Mouse (Mus musculus) MEL (cell line): ENCODE measurements around the gene Mical3. TPM values are rescaled to one million over a fixed set of nuclear protein-coding genes. Genes with fewer than 3 reads are reported as not detected.

Experiments
- DNase-seq: peaks from one replicate; pipeline ENCODE4 v3.0.0; 2011; ENCODE audit warnings: low read depth, low spot score
- H3K27ac ChIP-seq: 2 replicates; pipeline ENCODE4 v1.5.1; 2012; ENCODE audit warnings: low read depth, mild to moderate bottlenecking, control low read depth, low read length, moderate library complexity; ENCODE audit not compliant: control insufficient read depth
- H3K27me3 ChIP-seq, 2 experiments: fragments of 150-350 bp in 1 of 2; sonication (generic) in 1 of 2; 2 replicates each; pipeline ENCODE4 v1.6.1; 2012; ENCODE audit warnings: low read length in 2 of 2, mild to moderate bottlenecking in 2 of 2, improper control_type of control experiment in 1 of 2, moderate library complexity in 1 of 2; ENCODE audit not compliant: insufficient read depth in 2 of 2, control insufficient read depth in 1 of 2
- H3K36me3 ChIP-seq, 2 experiments: 2 replicates each; pipeline ENCODE4 v1.6.1; 2012 to 2014; ENCODE audit warnings: low read length in 2 of 2, improper control_type of control experiment in 1 of 2, inconsistent platforms in 1 of 2, mild to moderate bottlenecking in 1 of 2; ENCODE audit not compliant: insufficient read depth in 2 of 2, control insufficient read depth in 1 of 2
- H3K4me1 ChIP-seq, 2 experiments: fragments of 150-350 bp in 1 of 2; sonication (generic) in 1 of 2; 2 replicates each; pipeline ENCODE4 v1.6.1; 2012; ENCODE audit warnings: low read length in 2 of 2, improper control_type of control experiment in 1 of 2, mild to moderate bottlenecking in 1 of 2; ENCODE audit not compliant: insufficient read depth in 2 of 2, control insufficient read depth in 1 of 2
- H3K4me3 ChIP-seq, 2 experiments: fragments of 150-350 bp in 1 of 2; sonication (generic) in 1 of 2; 2 replicates each; pipeline ENCODE4 v1.5.1; 2012; ENCODE audit warnings: low read depth in 2 of 2, low read length in 2 of 2, mild to moderate bottlenecking in 2 of 2, moderate library complexity in 2 of 2, control low read depth in 1 of 2, improper control_type of control experiment in 1 of 2; ENCODE audit not compliant: control insufficient read depth in 1 of 2, insufficient read depth in 1 of 2
- H3K79me2 ChIP-seq: 2 replicates; pipeline ENCODE4 v1.6.1; 2012; ENCODE audit warnings: mild to moderate bottlenecking, low read length, moderate library complexity; ENCODE audit not compliant: control insufficient read depth, poor library complexity, insufficient read depth
- H3K9ac ChIP-seq: 2 replicates; pipeline ENCODE4 v1.6.1; 2012; ENCODE audit warnings: low read depth, mild to moderate bottlenecking, control low read depth, low read length, moderate library complexity; ENCODE audit not compliant: control insufficient read depth, poor library complexity, severe bottlenecking
- H3K9me3 ChIP-seq: fragments of 150-350 bp; sonication (generic); replicated peaks from 2 replicates; pipeline ENCODE4 v1.6.1; 2012; ENCODE audit warnings: mild to moderate bottlenecking, low read length, improper control_type of control experiment, moderate library complexity; ENCODE audit not compliant: insufficient read depth
- CHD1 ChIP-seq: IDR thresholded peaks from 2 replicates; pipeline ENCODE4 v1.6.1; 2012; ENCODE audit warnings: low read depth, mild to moderate bottlenecking, inconsistent platforms, low read length, improper control_type of control experiment
- CTCF ChIP-seq, 3 experiments: IDR thresholded peaks in 2 of 3; conservative IDR thresholded peaks in 1 of 3; 2 replicates each; pipeline ENCODE4 v1.5.1; 2011 to 2012; ENCODE audit warnings: low read length in 3 of 3, low read depth in 2 of 3, mild to moderate bottlenecking in 2 of 3, improper control_type of control experiment in 1 of 3, inconsistent platforms in 1 of 3, mixed read lengths in 1 of 3, moderate library complexity in 1 of 3; ENCODE audit not compliant: control insufficient read depth in 1 of 3, insufficient read depth in 1 of 3, poor library complexity in 1 of 3, severe bottlenecking in 1 of 3
- HCFC1 ChIP-seq: IDR thresholded peaks from 2 replicates; pipeline ENCODE4 v1.6.1; 2012; ENCODE audit warnings: low read depth, mild to moderate bottlenecking, inconsistent platforms, low read length, improper control_type of control experiment, moderate library complexity
- JUND ChIP-seq: IDR thresholded peaks from 2 replicates; pipeline ENCODE4 v1.6.1; 2011; ENCODE audit warnings: low read depth, mild to moderate bottlenecking, improper control_type of control experiment, low read length
- MAFK ChIP-seq: IDR thresholded peaks from 2 replicates; pipeline ENCODE4 v1.6.1; 2011; ENCODE audit warnings: low read depth, mild to moderate bottlenecking, low read length, improper control_type of control experiment, borderline replicate concordance
- MXI1 ChIP-seq: IDR thresholded peaks from 2 replicates; pipeline ENCODE4 v1.6.1; 2011; ENCODE audit warnings: mild to moderate bottlenecking, low read depth, low read length, improper control_type of control experiment
- POLR2A ChIP-seq, 2 experiments: IDR thresholded peaks; 2 replicates each; pipeline ENCODE4 v1.6.1; 2011 to 2012; ENCODE audit warnings: low read length in 2 of 2, mild to moderate bottlenecking in 2 of 2, control low read depth in 1 of 2, improper control_type of control experiment in 1 of 2, low read depth in 1 of 2, moderate library complexity in 1 of 2; ENCODE audit not compliant: control insufficient read depth in 1 of 2, insufficient read depth in 1 of 2, poor library complexity in 1 of 2
- RAD21 ChIP-seq: IDR thresholded peaks from 2 replicates; pipeline ENCODE4 v1.6.1; 2011; ENCODE audit warnings: mild to moderate bottlenecking, low read depth, low read length, improper control_type of control experiment
- SMC3 ChIP-seq: IDR thresholded peaks from 2 replicates; pipeline ENCODE4 v1.6.1; 2011; ENCODE audit warnings: low read depth, low read length, improper control_type of control experiment
- TBP ChIP-seq: IDR thresholded peaks from 2 replicates; pipeline ENCODE4 v1.8.0; 2011; ENCODE audit warnings: low read depth, low read length, improper control_type of control experiment
- USF1 ChIP-seq: IDR thresholded peaks from 2 replicates; pipeline ENCODE4 v1.6.1; 2014; ENCODE audit warnings: low read depth, mild to moderate bottlenecking, inconsistent platforms, low read length, improper control_type of control experiment, moderate library complexity
- ZC3H11A ChIP-seq: IDR thresholded peaks from 2 replicates; pipeline ENCODE4 v1.6.1; 2012; ENCODE audit warnings: low read depth, mild to moderate bottlenecking, inconsistent platforms, low read length, improper control_type of control experiment
- ZKSCAN1 ChIP-seq: IDR thresholded peaks from 2 replicates; pipeline ENCODE4 v1.6.1; 2012; ENCODE audit warnings: low read depth, mild to moderate bottlenecking, inconsistent platforms, low read length, improper control_type of control experiment, moderate library complexity
- ZMIZ1 ChIP-seq: IDR thresholded peaks from 2 replicates; pipeline ENCODE4 v1.6.1; 2012; ENCODE audit warnings: low read depth, mild to moderate bottlenecking, inconsistent platforms, low read length, improper control_type of control experiment, moderate library complexity
- polyA plus RNA-seq, 2 experiments: library from polyadenylated mRNA; stranded (reverse) in 1 of 2; unstranded in 1 of 2; fragments of >175 nt in 1 of 2; fragments of >200 nt in 1 of 2; gene quantifications; 2 replicates each; pipeline versions ENCODE4 v1.2.1 to v1.2.4; 2012; ENCODE audit warnings: low replicate concordance in 2 of 2, low read depth in 1 of 2; ENCODE audit not compliant: insufficient read length in 2 of 2, insufficient read depth in 1 of 2, missing spikeins in 1 of 2
- total RNA-seq: library from RNA; depleted of rRNA; stranded (reverse); fragments of 300-350 nt; gene quantifications from 2 replicates; pipeline ENCODE4 v1.2.3, GENCODE M21; 2012

Gene Mical3
- total and polyA plus RNA-seq, 3 experiments = 19.8 to 125 (median 31.4) TPM

- Histone ChIP-seq H3K36me3 (no peaks in the 10 kb centered on the region; a peak in 1 of 4 replicates), H3K4me1 (no peaks in the 10 kb centered on the region), H3K9me3 (no peaks in the 10 kb centered on the region), H3K79me2 (no peaks in the 10 kb centered on the region), H3K27ac (no peak overlapping the region), H3K9ac (no peak overlapping the region), H3K27me3 (no peaks in the 10 kb centered on the region), H3K4me3 (no peak overlapping the region)
- no peak for TF ChIP-seq ZKSCAN1
- no peak for TF ChIP-seq JUND
- no peak for TF ChIP-seq TBP
- TF ChIP-seq CHD1 = no peak
- no peak for TF ChIP-seq MXI1
- TF ChIP-seq USF1 = no peak
- TF ChIP-seq POLR2A (IDR thresholded peaks at IDR 0.05; ENCODE audit: control insufficient read depth in 1 of 2, insufficient read depth in 1 of 2, low read depth in 1 of 2, low read length in 2 of 2, poor library complexity in 1 of 2) = no peak
- no peak for TF ChIP-seq ZMIZ1
- no peak for DNase-seq
Measured at GRCm38 (mm10) chr6:120976097-120976496, 154.7 kb downstream of the Mical3 start.

GRCm38 (mm10) chr6:120971797-120972590 is 158.8 kb downstream of the Mical3 start:
- Histone ChIP-seq H3K9ac (no peak overlapping the region), H3K36me3 (no peaks in the 10 kb centered on the region; a peak in 1 of 4 replicates), H3K4me3 (no peak overlapping the region), H3K4me1 (no peaks in the 10 kb centered on the region), H3K27me3 (no peaks in the 10 kb centered on the region), H3K27ac (no peak overlapping the region), H3K9me3 (no peaks in the 10 kb centered on the region), H3K79me2 (no peaks in the 10 kb centered on the region)
- DNase-seq = peak; percentile 75
- TF ChIP-seq SMC3 (peak; percentile 98), MAFK (no peak), HCFC1 (no peak), CTCF (IDR thresholded peaks at IDR 0.05 in 2 of 3, conservative IDR thresholded peaks at IDR 0.05 in 1 of 3; ENCODE audit: control insufficient read depth in 1 of 3, insufficient read depth in 1 of 3, low read depth in 2 of 3, low read length in 3 of 3, poor library complexity in 1 of 3, severe bottlenecking in 1 of 3) (peak; percentile 95 to 99 (median 97)), ZC3H11A (peak; percentile 95), RAD21 (peak; percentile 98)
